Mouse (Mus musculus): ENCODE measurements around the gene Eif4e. TPM values are rescaled to one million over a fixed set of nuclear protein-coding genes. Genes with fewer than 3 reads are reported as not detected.

The Eif4e gene
- total and polyA plus RNA-seq, 3 experiments = 83.5 to 490 (median 363) TPM

- Histone ChIP-seq H3K36me3 (ENCODE audit: control insufficient read depth in 1 of 2, insufficient read depth in 2 of 2, low read length in 2 of 2) (peaks cover 12 to 38% of the 10 kb centered on the region in 2 experiments), H3K4me1 (ENCODE audit: control insufficient read depth in 1 of 2, insufficient read depth in 2 of 2, low read length in 2 of 2) (0 out of 4 replicates have a peak, but pooled peaks cover 0 to 5% of the 10 kb centered on the region in 2 experiments)
Measured at GRCm38 (mm10) chr3:138483240-138483639, 42.7 kb upstream of the Eif4e start.

GRCm38 (mm10) chr3:138488584-138489326, 37.2 kb upstream of the Eif4e start:
- DNase-seq (ENCODE audit: low read depth, low spot score) = peak; percentile 69
- H3K79me2 ChIP-seq (ENCODE audit: control insufficient read depth, insufficient read depth, low read length, poor library complexity) = peaks cover 43% of the 10 kb centered on the region
- H3K9me3 ChIP-seq (replicated peaks; ENCODE audit: insufficient read depth, low read length) = no peaks in the 10 kb centered on the region
- TF ChIP-seq TBP (IDR thresholded peaks at IDR 0.05; ENCODE audit: low read depth, low read length) (0 out of 2 replicates have a peak, but pooled peaks have one; percentile 39), UBTF (IDR thresholded peaks at IDR 0.05; ENCODE audit: borderline replicate concordance, insufficient read depth, low read depth, low read length) (peak; percentile 75), CHD1 (IDR thresholded peaks at IDR 0.05; ENCODE audit: low read depth, low read length) (peak; percentile 52; the same call in 1 of the 2 replicates), POLR2AphosphoS2 (IDR thresholded peaks at IDR 0.05; ENCODE audit: low read length) (no peak), NRF1 (IDR thresholded peaks at IDR 0.05; ENCODE audit: insufficient read depth, low read depth, low read length, poor library complexity, severe bottlenecking) (no peak), SIN3A (IDR thresholded peaks at IDR 0.05; ENCODE audit: low read length) (peak; percentile 56), MXI1 (IDR thresholded peaks at IDR 0.05; ENCODE audit: low read depth, low read length) (peak; percentile 31; the same call in 1 of the 2 replicates), HCFC1 (IDR thresholded peaks at IDR 0.05; ENCODE audit: low read depth, low read length) (peak; percentile 1; the same call in 1 of the 2 replicates)
- H3K4me3 ChIP-seq (ENCODE audit: control insufficient read depth in 1 of 2, insufficient read depth in 1 of 2, low read depth in 2 of 2, low read length in 2 of 2) = peak overlapping the region; percentile 76
- H3K27me3 ChIP-seq (ENCODE audit: control insufficient read depth in 1 of 2, insufficient read depth in 2 of 2, low read length in 2 of 2) = no peaks in the 10 kb centered on the region
- H3K27ac ChIP-seq (ENCODE audit: control insufficient read depth, low read depth, low read length) = peak overlapping the region; percentile 81
- peak overlapping the region; percentile 98 for H3K9ac ChIP-seq (ENCODE audit: control insufficient read depth, low read depth, low read length, poor library complexity, severe bottlenecking)
- peaks cover 10 to 18% of the 10 kb centered on the region in 2 experiments for H3K36me3 ChIP-seq (ENCODE audit: control insufficient read depth in 1 of 2, insufficient read depth in 2 of 2, low read length in 2 of 2)
- H3K4me1 ChIP-seq (ENCODE audit: control insufficient read depth in 1 of 2, insufficient read depth in 2 of 2, low read length in 2 of 2) = peaks cover under 1 to 8% of the 10 kb centered on the region in 2 experiments; a peak in 2 of 4 replicates

More at GRCm38 (mm10) chr3:138483240-138483639, 42.7 kb upstream of the Eif4e start:
- H3K27ac ChIP-seq (ENCODE audit: control insufficient read depth, low read depth, low read length) = no peak overlapping the region
- TF ChIP-seq SIN3A (IDR thresholded peaks at IDR 0.05; ENCODE audit: low read length) = no peak
- peaks cover 51% of the 10 kb centered on the region for H3K79me2 ChIP-seq (ENCODE audit: control insufficient read depth, insufficient read depth, low read length, poor library complexity)
- H3K27me3 ChIP-seq (ENCODE audit: control insufficient read depth in 1 of 2, insufficient read depth in 2 of 2, low read length in 2 of 2) = no peaks in the 10 kb centered on the region
- H3K9ac ChIP-seq (ENCODE audit: control insufficient read depth, low read depth, low read length, poor library complexity, severe bottlenecking) = no peak overlapping the region
- no peaks in the 10 kb centered on the region for H3K9me3 ChIP-seq (replicated peaks; ENCODE audit: insufficient read depth, low read length)
- no peak overlapping the region for H3K4me3 ChIP-seq (ENCODE audit: control insufficient read depth in 1 of 2, insufficient read depth in 1 of 2, low read depth in 2 of 2, low read length in 2 of 2)
- DNase-seq (ENCODE audit: low read depth, low spot score) = no peak

- peak within 1 kb of the TSS; percentile 98 for H3K9ac ChIP-seq (ENCODE audit: control insufficient read depth, low read depth, low read length, poor library complexity, severe bottlenecking)
- H3K27me3 ChIP-seq (ENCODE audit: control insufficient read depth in 1 of 2, insufficient read depth in 2 of 2, low read length in 2 of 2) = no peaks in the 10 kb centered on the region
- H3K79me2 ChIP-seq (ENCODE audit: control insufficient read depth, insufficient read depth, low read length, poor library complexity) = peaks cover 40% of the 10 kb centered on the region
- peak within 1 kb of the TSS; percentile 89 to 92 for H3K4me3 ChIP-seq (ENCODE audit: control insufficient read depth in 1 of 2, insufficient read depth in 1 of 2, low read depth in 2 of 2, low read length in 2 of 2)
- peaks cover 3 to 10% of the 10 kb centered on the region in 2 experiments; a peak in 2 of 4 replicates for H3K4me1 ChIP-seq (ENCODE audit: control insufficient read depth in 1 of 2, insufficient read depth in 2 of 2, low read length in 2 of 2)
- no peaks in the 10 kb centered on the region for H3K9me3 ChIP-seq (replicated peaks; ENCODE audit: insufficient read depth, low read length)
- peak; percentile 95 for DNase-seq (ENCODE audit: low read depth, low spot score)
- peak within 1 kb of the TSS; percentile 98 for H3K27ac ChIP-seq (ENCODE audit: control insufficient read depth, low read depth, low read length)
- H3K36me3 ChIP-seq (ENCODE audit: control insufficient read depth in 1 of 2, insufficient read depth in 2 of 2, low read length in 2 of 2) = peaks cover 8 to 20% of the 10 kb centered on the region in 2 experiments
- TF ChIP-seq MEF2A (IDR thresholded peaks at IDR 0.05; ENCODE audit: extremely low read depth, insufficient replicate concordance, low read depth, low read length, poor library complexity, severe bottlenecking) (no peak), CHD1 (IDR thresholded peaks at IDR 0.05; ENCODE audit: low read depth, low read length) (peak; percentile 72), ZNF384 (IDR thresholded peaks at IDR 0.05; ENCODE audit: low read depth, low read length) (peak; percentile 4; the same call in 1 of the 2 replicates), MAX (IDR thresholded peaks at IDR 0.05; ENCODE audit: low read length) (peak; percentile 92), RCOR1 (IDR thresholded peaks at IDR 0.05; ENCODE audit: low read depth, low read length) (no peak; the same call in 1 of the 2 replicates), POLR2AphosphoS2 (IDR thresholded peaks at IDR 0.05; ENCODE audit: low read length) (peak; percentile 92), RAD21 (IDR thresholded peaks at IDR 0.05; ENCODE audit: low read depth, low read length) (no peak), ZKSCAN1 (IDR thresholded peaks at IDR 0.05; ENCODE audit: low read depth, low read length) (no peak), GATA1 (IDR thresholded peaks at IDR 0.05; ENCODE audit: low read depth, low read length) (no peak), JUND (IDR thresholded peaks at IDR 0.05; ENCODE audit: low read depth, low read length) (no peak), ETS1 (IDR thresholded peaks at IDR 0.05; ENCODE audit: low read depth, low read length) (peak; percentile 50), MXI1 (IDR thresholded peaks at IDR 0.05; ENCODE audit: low read depth, low read length) (peak; percentile 98), MAZ (IDR thresholded peaks at IDR 0.05; ENCODE audit: low read depth, low read length) (peak; percentile 82), MYB (IDR thresholded peaks at IDR 0.05; ENCODE audit: low read depth, low read length) (no peak), NRF1 (IDR thresholded peaks at IDR 0.05; ENCODE audit: insufficient read depth, low read depth, low read length, poor library complexity, severe bottlenecking) (peak; percentile 93), HCFC1 (IDR thresholded peaks at IDR 0.05; ENCODE audit: low read depth, low read length) (peak; percentile 23), SMC3 (IDR thresholded peaks at IDR 0.05; ENCODE audit: low read depth, low read length) (no peak)
Measured at GRCm38 (mm10) chr3:138489327-138490033, 36.5 kb upstream of the Eif4e start, which contains the start of gene Metap1. Gene Metap1, minus strand, starts transcription at chr3:138489515.
